Mouse (Mus musculus): ENCODE measurements around the gene Zfp729a. TPM values are rescaled to one million over a fixed set of nuclear protein-coding genes. Genes with fewer than 3 reads are reported as not detected.

The Zfp729a gene
- total RNA-seq (2021), result 10 to 100 TPM in 1 of 2 experiments, 1 to 10 TPM in 1; 8.7 to 10.3 TPM

GRCm38 (mm10) chr13:67637294-67638007, at the start of gene Zfp729a, which contains the start of gene Gm49345:
Zfp729a (minus strand) TSS chr13:67637791.
Gm49345 (minus strand) TSS chr13:67637769.
- intact Hi-C loops (cut with DNase I), result loop anchor here (1.0 to 5.0 kb wide), 3 partner anchors 28 to 205 kb away; partner anchors contain the start of gene Zfp729b

GRCm38 (mm10) chr13:67686971-67687370, 49.4 kb upstream of the Zfp729a start, which contains the start of gene Zfp738:
Zfp738 (minus strand) TSS chr13:67687071.
- intact Hi-C loops (cut with DNase I), result no loop called here

More at GRCm38 (mm10) chr13:67637294-67638007, at the start of gene Zfp729a, which contains the start of gene Gm49345:
- DNase-seq (ENCODE audit: low spot score in 2 of 2), result peak; percentile 89 to 95

GRCm38 (mm10) chr13:67683841-67684240, 46.2 kb upstream of the Zfp729a start:
- DNase-seq (ENCODE audit: low spot score in 2 of 2), result peak in 1 of 2 experiments; percentile 6
- intact Hi-C loops (cut with DNase I), result loop anchor here (1.0 kb wide), 3 partner anchors 40 to 75 kb away; partner anchors contain the start of genes Gm49345, Zfp729a and Zfp729b

More at GRCm38 (mm10) chr13:67686971-67687370, 49.4 kb upstream of the Zfp729a start, which contains the start of gene Zfp738:
- DNase-seq (ENCODE audit: low spot score in 2 of 2), result no peak

GRCm38 (mm10) chr13:67682959-67683735, 45.6 kb upstream of the Zfp729a start:
- DNase-seq (ENCODE audit: low spot score in 2 of 2), result peak; percentile 90 to 96
- intact Hi-C loops (cut with DNase I), result loop anchor here (1.0 kb wide), 3 partner anchors 41 to 74 kb away; partner anchors contain the start of genes Gm49345, Zfp729a and Zfp729b

GRCm38 (mm10) chr13:67674902-67675301, 37.3 kb upstream of the Zfp729a start:
- intact Hi-C loops (cut with DNase I), result loop anchor here (2.0 kb wide), 1 partner anchor 48 kb away; no protein-coding TSS in a partner anchor
- no peak for DNase-seq (ENCODE audit: low spot score in 2 of 2)

GRCm38 (mm10) chr13:67652496-67652895, 14.9 kb upstream of the Zfp729a start:
- intact Hi-C loops (cut with DNase I), result no loop called here
- no peak for DNase-seq (ENCODE audit: low spot score in 2 of 2)

GRCm38 (mm10) chr13:67610108-67610507, 27.5 kb downstream of the Zfp729a start:
- intact Hi-C loops (cut with DNase I), result loop anchor here (5.0 kb wide), 1 partner anchor 117 kb away; the partner anchor contains the start of gene Zfp65
- peak in 1 of 2 experiments; percentile 28 for DNase-seq (ENCODE audit: low spot score in 2 of 2)

- intact Hi-C loops (cut with DNase I), result loop anchor here (1.0 to 5.0 kb wide), 3 partner anchors 28 to 74 kb away; partner anchors contain the start of genes Gm49345, Zfp729a and Zfp748
- peak; percentile 90 to 95 for DNase-seq (ENCODE audit: low spot score in 2 of 2)
Measured at GRCm38 (mm10) chr13:67609066-67609876, 28.3 kb downstream of the Zfp729a start, which contains the start of gene Zfp729b. Zfp729b (minus strand) TSS chr13:67609707.

- intact Hi-C loops (cut with DNase I), result no loop called here
- no peak for DNase-seq (ENCODE audit: low spot score in 2 of 2)
Measured at GRCm38 (mm10) chr13:67572591-67573189, 64.9 kb downstream of the Zfp729a start.

Other genes with a start within 250 kb of the Zfp729a start
- 1 to 10 TPM; 1.7 to 2.4 TPM for gene Zfp429, start 238.0 kb downstream of the Zfp729a start, total RNA-seq (2021)
- gene Zfp459, start 216.4 kb downstream of the Zfp729a start, total RNA-seq (2021), result 1 to 10 TPM; 3.6 to 9.4 TPM
- gene Zfp874a, start 186.2 kb downstream of the Zfp729a start, total RNA-seq (2021), result 10 to 100 TPM; 10.8 to 14.1 TPM
- 10 to 100 TPM; 17.7 to 19.4 TPM for gene Zfp874b, start 153.5 kb downstream of the Zfp729a start, total RNA-seq (2021)
- 1 to 10 TPM; 6.0 to 8.1 TPM for gene Zfp58, start 137.2 kb downstream of the Zfp729a start, total RNA-seq (2021)
- gene Gm26965, start 111.6 kb downstream of the Zfp729a start, total RNA-seq (2021), result not detected
- gene Zfp87, start 111.6 kb downstream of the Zfp729a start, total RNA-seq (2021), result 10 to 100 TPM; 20.3 to 22.9 TPM
- 10 to 100 TPM in 1 of 2 experiments, 1 to 10 TPM in 1; 8.3 to 10.0 TPM for gene Zfp748, start 84.0 kb downstream of the Zfp729a start, total RNA-seq (2021)
- gene Zfp729b, start 28.1 kb downstream of the Zfp729a start, total RNA-seq (2021), result 1 to 10 TPM; 8.1 to 8.7 TPM
- 1 to 10 TPM; 1.2 to 1.8 TPM for gene Gm49345, start within 50 bp of the Zfp729a start, total RNA-seq (2021)
- gene Zfp738, start 49.3 kb upstream of the Zfp729a start, total RNA-seq (2021), result 10 to 100 TPM; 25.0 to 25.9 TPM
- 10 to 100 TPM; 13.2 to 13.3 TPM for gene Zfp65, start 91.4 kb upstream of the Zfp729a start, total RNA-seq (2021)
- gene Zfp85, start 117.4 kb upstream of the Zfp729a start, total RNA-seq (2021), result 1 to 10 TPM; 5.4 to 6.4 TPM
- 1 to 10 TPM; 4.1 to 4.4 TPM for gene Zfp493, start 141.9 kb upstream of the Zfp729a start, total RNA-seq (2021)
- 1 to 10 TPM; 6.7 TPM for gene Zfp273, start 175.9 kb upstream of the Zfp729a start, total RNA-seq (2021)
- 10 to 100 TPM; 11.8 to 12.8 TPM for gene Gm10037, start 193.3 kb upstream of the Zfp729a start, total RNA-seq (2021)
- not detected for gene BC048507, start 225.5 kb upstream of the Zfp729a start, total RNA-seq (2021)

All from left cerebral cortex, postnatal 25 days (tissue).